Comparison of ENCODE assay signal across 23 mouse cellular contexts in genomic region chr12:46759450-46759849, GRCm38 (mm10). TPM values are rescaled to one million over a fixed set of nuclear protein-coding genes. Genes with fewer than 3 reads are reported as not detected.
DNase-seq lines count a peak whose midpoint lies in the region; ATAC-seq and TF ChIP-seq lines count a peak whose summit lies in the region.
"Had no signal": no experiment of that assay in that cellular context is flagged by ENCODE, and none has a peak within 500 bp of the region (broad histone marks: within the 10 kb centered on the region; RNA-seq: fewer than 3 reads in every experiment).

No protein-coding gene starts in this region.

- peak; percentile 9 for DNase-seq in lung, postnatal 25 days (ENCODE audit: low spot score)
- DNase-seq in lung, postnatal 0 days (ENCODE audit: low spot score): no peak
- DNase-seq in retina, postnatal 1 day: peak; percentile 1
- DNase-seq in retina, embryonic 14.5 days (ENCODE audit: low spot score): no peak
- DNase-seq in MEL-GATA-1-ER (ENCODE audit: extremely low read depth, low read depth): peak; percentile 32
- no peak for DNase-seq in neural tube, embryonic 10.5 days (ENCODE audit: extremely low spot score, low spot score)
- DNase-seq: adrenal gland, adult 2 months; adrenal gland, postnatal 25 days; cerebellum, adult 18-20 months; cerebellum, adult 9-10 months; gastrocnemius, postnatal 25 days; heart, adult 18-20 months; heart, postnatal 10 days; heart, postnatal 36 days had no signal

- WGBS in lung, postnatal 0 days: 61% methylated on average over 7 of the region's 7 CpGs

- ATAC-seq in lung, postnatal 0 days: no peak
- ATAC-seq: CD4-positive, CD25-positive, alpha-beta regulatory T cell, adult 4 months; forebrain, embryonic 13.5 days; forebrain, embryonic 16.5 days; hindbrain, embryonic 16.5 days had no signal

- H3K27me3 ChIP-seq in lung, postnatal 0 days (replicated peaks; ENCODE audit: insufficient read depth, low read length): no peaks in the 10 kb centered on the region
- H3K27me3 ChIP-seq: forebrain, embryonic 13.5 days; heart, embryonic 12.5 days; heart, embryonic 15.5 days; hindbrain, embryonic 13.5 days had no signal

- no peak overlapping the region for H3K9ac ChIP-seq in lung, postnatal 0 days (replicated peaks; ENCODE audit: low read depth)
- H3K9ac ChIP-seq: forebrain, embryonic 13.5 days; heart, embryonic 12.5 days; heart, embryonic 15.5 days; hindbrain, embryonic 13.5 days had no signal

- H3K4me3 ChIP-seq in lung, postnatal 0 days (ENCODE audit: low read depth, low read length): no peak overlapping the region
- H3K4me3 ChIP-seq: forebrain, embryonic 10.5 days; forebrain, embryonic 13.5 days; heart, embryonic 12.5 days; heart, embryonic 15.5 days; hindbrain, embryonic 10.5 days; hindbrain, embryonic 13.5 days had no signal

- no peaks in the 10 kb centered on the region for H3K36me3 ChIP-seq in lung, postnatal 0 days (ENCODE audit: insufficient read depth, low read length)
- H3K36me3 ChIP-seq: forebrain, embryonic 10.5 days; heart, embryonic 12.5 days; heart, embryonic 15.5 days; hindbrain, embryonic 10.5 days; hindbrain, embryonic 13.5 days had no signal

- TF ChIP-seq EP300 in lung, postnatal 0 days (IDR thresholded peaks at IDR 0.05): no peak

- H3K4me2 ChIP-seq in lung, postnatal 0 days (replicated peaks; ENCODE audit: low read depth, low read length): no peak overlapping the region
- H3K4me2 ChIP-seq: forebrain, embryonic 13.5 days; heart, embryonic 12.5 days; heart, embryonic 15.5 days; hindbrain, embryonic 13.5 days had no signal

- TF ChIP-seq CTCF in lung, postnatal 0 days (IDR thresholded peaks at IDR 0.05): no peak

- no peak overlapping the region for H3K27ac ChIP-seq in lung, postnatal 0 days (ENCODE audit: low read length)
- H3K27ac ChIP-seq: forebrain, embryonic 10.5 days; forebrain, embryonic 13.5 days; heart, embryonic 15.5 days; hindbrain, embryonic 10.5 days; hindbrain, embryonic 13.5 days had no signal

- H3K4me1 ChIP-seq in lung, postnatal 0 days (ENCODE audit: insufficient read depth, low read depth, low read length): no peaks in the 10 kb centered on the region
- H3K4me1 ChIP-seq: heart, embryonic 12.5 days; heart, embryonic 15.5 days had no signal

- H3K9me3 ChIP-seq in lung, postnatal 0 days (ENCODE audit: low read length): no peaks in the 10 kb centered on the region
- H3K9me3 ChIP-seq: forebrain, embryonic 10.5 days; forebrain, embryonic 13.5 days; heart, embryonic 12.5 days; heart, embryonic 15.5 days; hindbrain, embryonic 10.5 days; hindbrain, embryonic 13.5 days had no signal

RNA-seq across cellular contexts. Expression of gene Nova1, which starts 59.3 kb away (rescaled TPM):
- 0.60 and 1.0 TPM in 2 replicates for polyA plus RNA-seq in lung, postnatal 0 days (2015; fragmentation: Nextera tagmentation; extraction: Ambion mirVana)

Comparison
In these comparisons a context has a peak if more than half of its experiments do, and no peak if none do; other contexts are left out.
1. DNase-seq: peak in lung, postnatal 25 days (single experiment), retina, postnatal 1 day (single experiment) and MEL-GATA-1-ER (single experiment); none in lung, postnatal 0 days (single experiment), retina, embryonic 14.5 days (single experiment) and neural tube, embryonic 10.5 days (single experiment).